Mouse (Mus musculus) CH12.LX (cell line): ENCODE measurements at regions not wholly inside any gene's neighbourhood (a gene's known extent, or its start where the extent isn't known, plus 50 kb on each side); places are given as distances from the start of the nearest gene placed in this dataset.

ENCODE experiments used
- DNase-seq: peaks from one replicate; pipeline ENCODE4 v3.0.0-alpha.2; 2013; ENCODE audit errors: extremely low read depth
- H3K27ac ChIP-seq: 2 replicates; pipeline ENCODE4 v1.5.1; 2012; ENCODE audit warnings: low read depth, mild to moderate bottlenecking, control low read depth, moderate library complexity; ENCODE audit not compliant: insufficient read depth
- H3K27me3 ChIP-seq: replicated peaks from 2 replicates; pipeline ENCODE3; 2012; ENCODE audit warnings: inconsistent platforms
- H3K36me3 ChIP-seq, 2 experiments: replicated peaks in 1 of 2; 2 replicates each; pipeline versions ENCODE3 to v1.6.1; 2012; ENCODE audit warnings: inconsistent platforms in 1 of 2, low read length in 1 of 2, mild to moderate bottlenecking in 1 of 2, mixed read lengths in 1 of 2, moderate library complexity in 1 of 2; ENCODE audit not compliant: control insufficient read depth in 1 of 2, insufficient read depth in 1 of 2
- H3K4me1 ChIP-seq, 2 experiments: 2 replicates each; pipeline ENCODE4 v1.6.1; 2012; ENCODE audit warnings: inconsistent platforms in 1 of 2, moderate library complexity in 1 of 2; ENCODE audit not compliant: insufficient read depth in 2 of 2, control insufficient read depth in 1 of 2
- H3K4me2 ChIP-seq: 2 replicates; pipeline ENCODE4 v1.6.1; 2012; ENCODE audit warnings: low read depth, mild to moderate bottlenecking, control low read depth; ENCODE audit not compliant: poor library complexity, insufficient read depth, severe bottlenecking
- H3K4me3 ChIP-seq, 3 experiments: fragments of 150-350 bp in 1 of 3; sonication (generic) in 1 of 3; replicated peaks in 1 of 3; 2 replicates each; pipeline versions ENCODE3 to v1.5.1; 2011 to 2012; ENCODE audit warnings: low read depth in 2 of 3, low read length in 2 of 3, mild to moderate bottlenecking in 2 of 3, moderate library complexity in 2 of 3, control low read depth in 1 of 3, improper control_type of control experiment in 1 of 3, inconsistent platforms in 1 of 3, mixed read lengths in 1 of 3; ENCODE audit not compliant: poor library complexity in 1 of 3
- H3K79me2 ChIP-seq: replicated peaks from 2 replicates; pipeline ENCODE4 v1.6.1; 2012; ENCODE audit warnings: mild to moderate bottlenecking, moderate library complexity; ENCODE audit not compliant: control insufficient read depth, poor library complexity, insufficient read depth, severe bottlenecking; ENCODE audit errors: extremely low read depth
- H3K9ac ChIP-seq: 2 replicates; pipeline ENCODE4 v1.6.1; 2012; ENCODE audit warnings: low read depth, mild to moderate bottlenecking, control low read depth, moderate library complexity; ENCODE audit not compliant: insufficient read depth
- H3K9me3 ChIP-seq: replicated peaks from 2 replicates; pipeline ENCODE3; 2012; ENCODE audit warnings: low read length, inconsistent platforms, mixed read lengths
- BHLHE40 ChIP-seq: IDR thresholded peaks from 2 replicates; pipeline ENCODE4 v1.6.1; 2011; ENCODE audit warnings: mild to moderate bottlenecking, low read depth, low read length, improper control_type of control experiment
- ETS1 ChIP-seq: conservative IDR thresholded peaks from 2 replicates; pipeline ENCODE4 v1.6.1; 2012; ENCODE audit warnings: low read depth, mild to moderate bottlenecking, inconsistent platforms, low read length, improper control_type of control experiment, moderate library complexity
- HCFC1 ChIP-seq: IDR thresholded peaks from 2 replicates; pipeline ENCODE4 v1.6.1; 2012; ENCODE audit warnings: low read depth, mild to moderate bottlenecking, inconsistent platforms, low read length, improper control_type of control experiment
- IRF4 ChIP-seq: IDR thresholded peaks from 2 replicates; pipeline ENCODE4 v1.6.1; 2014; ENCODE audit warnings: low read depth, mild to moderate bottlenecking, inconsistent platforms, low read length, improper control_type of control experiment
- JUN ChIP-seq: IDR thresholded peaks from 2 replicates; pipeline ENCODE4 v1.6.1; 2011; ENCODE audit warnings: low read depth, mild to moderate bottlenecking, low read length, improper control_type of control experiment, moderate library complexity; ENCODE audit not compliant: insufficient read depth
- KAT2A ChIP-seq: IDR thresholded peaks from 2 replicates; pipeline ENCODE4 v1.6.1; 2012; ENCODE audit warnings: low read length, improper control_type of control experiment, inconsistent platforms; ENCODE audit not compliant: insufficient replicate concordance
- MAFK ChIP-seq: IDR thresholded peaks from 2 replicates; pipeline ENCODE4 v1.6.1; 2011; ENCODE audit warnings: low read length, improper control_type of control experiment; ENCODE audit not compliant: insufficient replicate concordance
- MYC ChIP-seq: IDR thresholded peaks from 2 replicates; pipeline ENCODE4 v1.6.1; 2011; ENCODE audit warnings: low read depth, mild to moderate bottlenecking, improper control_type of control experiment, low read length
- NELFE ChIP-seq: IDR thresholded peaks from 2 replicates; pipeline ENCODE4 v1.6.1; 2011; ENCODE audit warnings: low read depth, low read length, improper control_type of control experiment
- NRF1 ChIP-seq: IDR thresholded peaks from 2 replicates; pipeline ENCODE4 v1.6.1; 2014; ENCODE audit warnings: low read depth, mild to moderate bottlenecking, inconsistent platforms, low read length, improper control_type of control experiment, moderate library complexity
- PAX5 ChIP-seq: IDR thresholded peaks from 2 replicates; pipeline ENCODE4 v1.6.1; 2012; ENCODE audit warnings: low read length, inconsistent platforms, mixed read lengths
- POLR2AphosphoS2 ChIP-seq: IDR thresholded peaks from 2 replicates; pipeline ENCODE4 v1.6.1; 2011; ENCODE audit warnings: low read depth, low read length, improper control_type of control experiment
- SIN3A ChIP-seq: IDR thresholded peaks from 2 replicates; pipeline ENCODE4 v1.6.1; 2012; ENCODE audit warnings: low read length, improper control_type of control experiment, inconsistent platforms
- ZC3H11A ChIP-seq: IDR thresholded peaks from 2 replicates; pipeline ENCODE4 v1.6.1; 2012; ENCODE audit warnings: low read depth, mild to moderate bottlenecking, inconsistent platforms, low read length, improper control_type of control experiment
- ZKSCAN1 ChIP-seq: IDR thresholded peaks from 2 replicates; pipeline ENCODE4 v1.6.1; 2012; ENCODE audit warnings: low read depth, inconsistent platforms, low read length, improper control_type of control experiment, borderline replicate concordance
- ZMIZ1 ChIP-seq: IDR thresholded peaks from 2 replicates; pipeline ENCODE4 v1.6.1; 2012; ENCODE audit warnings: low read depth, mild to moderate bottlenecking, inconsistent platforms, low read length, improper control_type of control experiment
- dilution Hi-C: fragments of 300-500 bp; cut with MboI; formaldehyde crosslinking; loops from 2 replicates; pipeline ENCODE4 v1.14.3; 2020; ENCODE audit warnings: low sequenced_read_pairs; ENCODE audit not compliant: extremely low pct_unique_long_range_greater_than_20kb, extremely low pct_ligation_motif_present
- in situ Hi-C: fragments of 300-500 bp; cut with MboI; formaldehyde crosslinking; loops from 3 replicates; pipeline ENCODE4 v1.14.3; 2019; ENCODE audit warnings: low sequenced_read_pairs, low pct_ligation_motif_present, low pct_unique_long_range_greater_than_20kb, mixed read lengths

DNA sequence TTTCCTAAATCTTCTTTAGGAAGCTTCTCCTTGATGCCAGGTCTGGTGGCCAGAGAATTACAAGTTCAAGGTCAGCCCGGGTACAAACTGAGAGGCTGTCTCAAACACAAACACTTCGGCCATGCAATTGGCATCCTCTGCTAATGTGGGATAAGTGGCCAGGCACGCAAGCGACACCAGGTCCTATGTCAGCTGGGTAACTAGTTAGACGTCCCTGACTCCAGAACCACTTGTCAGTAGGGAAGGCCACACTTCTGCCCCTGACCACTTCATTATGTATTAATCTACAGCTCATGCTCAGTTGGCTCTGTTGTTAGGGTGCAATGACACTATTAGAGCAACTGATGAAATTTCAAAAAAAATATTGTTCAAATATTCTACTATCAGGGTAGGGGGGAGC lies 149.5 kb upstream of the Tshz3 start:
- no peak overlapping the region for H3K27ac ChIP-seq
- no peak overlapping the region for H3K9ac ChIP-seq
- H3K4me1 ChIP-seq, result no peaks in the 10 kb centered on the region
- DNase-seq, result no peak
- peaks cover 86% of the 10 kb centered on the region for H3K9me3 ChIP-seq
- no peak for TF ChIP-seq PAX5
- TF ChIP-seq KAT2A, result no peak
- TF ChIP-seq POLR2AphosphoS2, result no peak
- no peak for TF ChIP-seq HCFC1
- TF ChIP-seq ZKSCAN1, result no peak
- no peak for TF ChIP-seq NELFE
- no peak for TF ChIP-seq ETS1
- no peak for TF ChIP-seq JUN
- no peak overlapping the region for H3K4me2 ChIP-seq
- in situ Hi-C loops (no loop called here), dilution Hi-C loops (no loop called here)
- H3K79me2 ChIP-seq, result no peaks in the 10 kb centered on the region
- H3K36me3 ChIP-seq, result no peaks in the 10 kb centered on the region
- H3K27me3 ChIP-seq, result no peaks in the 10 kb centered on the region
- H3K4me3 ChIP-seq, result no peak overlapping the region

DNA sequence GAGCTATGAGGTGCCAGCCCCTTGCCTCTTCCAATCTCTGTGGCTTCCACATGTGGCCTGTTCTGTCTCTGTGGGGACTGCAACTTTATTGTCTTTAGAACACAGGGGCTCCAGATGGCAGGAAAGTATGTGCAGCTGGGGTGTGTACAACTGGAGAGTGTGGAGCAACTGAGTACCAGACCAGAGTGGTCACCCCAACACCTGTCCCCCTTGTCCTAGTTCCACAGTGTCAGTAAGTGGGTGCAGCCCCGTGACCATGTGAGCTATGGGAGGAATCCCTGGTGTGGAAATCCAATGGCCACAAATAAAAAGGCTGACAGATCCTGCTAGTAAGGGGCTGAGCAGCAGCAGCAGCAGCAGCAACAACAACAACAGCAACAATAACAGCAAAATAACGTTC lies 126.9 kb upstream of the Tshz3 start:
- Histone ChIP-seq H3K9me3 (peaks cover 53% of the 10 kb centered on the region), H3K36me3 (no peaks in the 10 kb centered on the region)
- TF ChIP-seq ETS1 (no peak), NRF1 (no peak), JUN (no peak), MYC (no peak), SIN3A (no peak), MAFK (no peak), POLR2AphosphoS2 (no peak), IRF4 (no peak), NELFE (no peak), ZC3H11A (no peak), ZMIZ1 (no peak), BHLHE40 (no peak)
- TF ChIP-seq, all 38 proteins: peak for 0
- no peak overlapping the region for H3K4me2 ChIP-seq
- no peak for DNase-seq
- H3K4me3 ChIP-seq, result no peak overlapping the region
- in situ Hi-C loops, result no loop called here
- H3K9ac ChIP-seq, result no peak overlapping the region
- dilution Hi-C loops, result no loop called here
- no peaks in the 10 kb centered on the region for H3K79me2 ChIP-seq
- H3K27me3 ChIP-seq, result no peaks in the 10 kb centered on the region
- H3K27ac ChIP-seq, result no peak overlapping the region
- H3K4me1 ChIP-seq, result no peaks in the 10 kb centered on the region
